In the genomic region with DNA sequence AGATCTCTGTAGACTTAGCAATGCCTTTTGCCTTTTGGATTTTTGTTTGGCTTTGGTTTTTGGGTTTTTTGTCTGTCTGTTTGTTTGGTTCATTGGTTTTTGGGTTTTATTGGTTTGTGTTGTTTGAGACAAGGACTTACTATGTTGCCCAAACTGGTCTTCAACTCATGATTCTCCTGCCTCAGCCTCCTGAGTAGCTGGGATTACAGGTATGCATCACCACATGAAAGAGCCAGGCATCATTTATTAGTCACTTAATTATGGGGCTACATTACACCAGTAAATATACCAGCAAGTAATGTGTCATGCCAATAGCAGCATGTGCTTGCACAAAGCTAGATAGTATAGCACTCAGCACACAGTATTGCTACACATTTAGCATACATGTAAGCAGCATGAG, we compare ENCODE assay signal across 1 mouse cellular context.
TF ChIP-seq lines count a peak whose summit lies in the region.

No protein-coding gene starts in this region.

TF ChIP-seq in CH12.LX, 34 proteins besides CTCF, POLR2A, EP300 and RAD21 (continued from another document):
- no peak for TF ChIP-seq ZKSCAN1 (IDR thresholded peaks at IDR 0.05; ENCODE audit: borderline replicate concordance, low read depth, low read length)
- TF ChIP-seq ETS1 (conservative IDR thresholded peaks at IDR 0.05; ENCODE audit: low read depth, low read length): no peak
- TF ChIP-seq PAX5 (IDR thresholded peaks at IDR 0.05; ENCODE audit: low read length): no peak
